Mouse (Mus musculus) c-Kit-negative CD71-positive TER-119-positive erythroid progenitor cells, embryonic 14.5 days (primary cell): ENCODE data around the gene Fads6.
A peak's percentile ranks its signal among the peaks of the same experiment; 100 is the strongest.

ENCODE experiments used
- DNase-seq: peaks from one replicate; pipeline ENCODE4 v3.0.0-alpha.2; 2013; ENCODE audit warnings: low read depth, low spot score

Gene Fads6

GRCm38 (mm10) chr11:115276780-115277603, 20.5 kb downstream of the Fads6 start, which contains the start of gene Fdxr:
Gene Fdxr (minus strand): TSS chr11:115277050.
- peak; percentile 99 for DNase-seq

- no peak for DNase-seq
Observed at GRCm38 (mm10) chr11:115275954-115276353, 21.5 kb downstream of the Fads6 start.

- no peak for DNase-seq
Observed at GRCm38 (mm10) chr11:115275509-115275908, 22.0 kb downstream of the Fads6 start.

GRCm38 (mm10) chr11:115274771-115275170, 22.7 kb downstream of the Fads6 start:
- no peak for DNase-seq

- no peak for DNase-seq
Observed at GRCm38 (mm10) chr11:115274178-115274577, 23.3 kb downstream of the Fads6 start.

- no peak for DNase-seq
Observed at GRCm38 (mm10) chr11:115273735-115274134, 23.7 kb downstream of the Fads6 start.

- DNase-seq, result no peak
Observed at GRCm38 (mm10) chr11:115272894-115273498, 24.5 kb downstream of the Fads6 start.

- DNase-seq, result no peak
Observed at GRCm38 (mm10) chr11:115271481-115271880, 26.0 kb downstream of the Fads6 start.

- no peak for DNase-seq
Observed at GRCm38 (mm10) chr11:115271052-115271451, 26.4 kb downstream of the Fads6 start.

- DNase-seq, result no peak
Observed at GRCm38 (mm10) chr11:115270148-115270861, 27.2 kb downstream of the Fads6 start.

GRCm38 (mm10) chr11:115269330-115270066, 28.0 kb downstream of the Fads6 start:
- no peak for DNase-seq

GRCm38 (mm10) chr11:115267958-115268357, 29.5 kb downstream of the Fads6 start:
- no peak for DNase-seq

- DNase-seq, result no peak
Observed at GRCm38 (mm10) chr11:115267061-115267883, 30.2 kb downstream of the Fads6 start, which contains the start of gene Grin2c. Gene Grin2c (minus strand): TSS chr11:115267243.

GRCm38 (mm10) chr11:115266400-115266778, 31.1 kb downstream of the Fads6 start:
- DNase-seq, result no peak

- no peak for DNase-seq
Observed at GRCm38 (mm10) chr11:115265771-115266399, 31.6 kb downstream of the Fads6 start.

GRCm38 (mm10) chr11:115264862-115265668, 32.4 kb downstream of the Fads6 start:
- DNase-seq, result no peak

GRCm38 (mm10) chr11:115264136-115264861, 33.2 kb downstream of the Fads6 start:
- DNase-seq, result no peak

GRCm38 (mm10) chr11:115262954-115263353, 34.5 kb downstream of the Fads6 start:
- no peak for DNase-seq

GRCm38 (mm10) chr11:115259134-115259533, 38.3 kb downstream of the Fads6 start:
- no peak for DNase-seq
